Mouse (Mus musculus): ENCODE data around the gene Tbc1d10b. TPM values are rescaled to one million over a fixed set of nuclear protein-coding genes. Genes with fewer than 3 reads are reported as not detected.
A peak's percentile ranks its signal among the peaks of the same experiment; 100 is the strongest.

Gene Tbc1d10b
- total RNA-seq, 2 experiments from 2014 or later, result 27.0 to 59.8 TPM

DNA sequence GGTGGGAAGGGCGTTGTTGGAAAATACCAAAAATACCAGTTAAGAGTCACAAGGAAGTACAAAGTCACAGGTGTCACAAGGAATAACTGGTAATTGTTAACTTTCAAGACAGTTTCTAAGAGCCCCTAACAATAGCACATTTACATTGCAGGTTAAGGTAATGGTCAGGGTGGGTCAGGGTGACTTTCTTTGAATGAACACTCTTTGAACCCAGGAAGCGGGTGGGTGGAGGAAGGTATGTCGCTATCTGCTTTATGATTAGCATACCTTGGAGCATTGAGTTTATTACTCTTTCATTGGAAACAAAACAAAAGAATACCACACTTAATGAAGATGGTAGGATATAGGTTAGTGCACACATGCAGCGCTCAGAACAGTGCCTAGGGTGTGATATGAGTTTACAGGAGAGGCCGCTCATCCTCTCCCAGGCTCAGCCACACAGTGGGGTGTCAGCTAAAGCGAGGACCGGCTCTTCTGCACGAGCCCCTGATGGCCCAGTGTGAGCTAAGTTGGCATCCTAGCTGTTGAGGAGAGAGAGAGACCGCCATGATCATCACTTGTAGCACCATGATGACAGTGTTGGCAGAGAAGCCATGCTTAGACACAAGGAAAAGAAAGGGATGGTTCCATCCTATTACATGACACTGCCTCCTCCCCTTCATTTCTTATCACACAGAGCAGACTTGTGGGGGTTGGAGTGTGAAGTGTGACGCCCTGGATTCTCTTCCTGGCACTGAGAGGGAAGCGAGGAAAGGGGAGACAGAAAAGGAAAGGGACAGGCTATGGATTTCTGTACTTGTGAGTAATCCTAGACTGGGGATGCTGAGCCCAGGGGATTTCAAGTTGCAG is 17.1 kb upstream of the Tbc1d10b start:
- ATAC-seq (ENCODE audit: poor library complexity, severe bottlenecking), result no peak

DNA sequence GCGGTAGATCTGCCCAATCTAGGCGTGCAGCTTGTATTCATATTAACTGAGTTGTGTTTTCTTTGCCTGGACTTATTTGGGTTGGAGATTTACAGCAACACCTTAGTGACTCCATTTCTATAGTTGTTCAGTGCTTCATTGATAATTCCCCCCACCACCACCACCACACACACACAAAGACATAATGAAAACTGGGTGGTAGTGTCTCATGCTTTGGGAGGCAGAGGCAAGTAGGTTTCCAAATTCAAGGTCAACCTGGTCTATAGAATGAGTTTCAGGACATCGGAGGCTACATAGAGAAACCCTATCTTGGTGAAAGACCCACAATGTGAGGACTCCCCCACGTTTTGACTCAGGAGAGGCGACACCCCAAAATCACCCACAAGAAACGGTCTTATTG is 16.3 kb upstream of the Tbc1d10b start:
- ATAC-seq (ENCODE audit: poor library complexity, severe bottlenecking), result no peak

DNA sequence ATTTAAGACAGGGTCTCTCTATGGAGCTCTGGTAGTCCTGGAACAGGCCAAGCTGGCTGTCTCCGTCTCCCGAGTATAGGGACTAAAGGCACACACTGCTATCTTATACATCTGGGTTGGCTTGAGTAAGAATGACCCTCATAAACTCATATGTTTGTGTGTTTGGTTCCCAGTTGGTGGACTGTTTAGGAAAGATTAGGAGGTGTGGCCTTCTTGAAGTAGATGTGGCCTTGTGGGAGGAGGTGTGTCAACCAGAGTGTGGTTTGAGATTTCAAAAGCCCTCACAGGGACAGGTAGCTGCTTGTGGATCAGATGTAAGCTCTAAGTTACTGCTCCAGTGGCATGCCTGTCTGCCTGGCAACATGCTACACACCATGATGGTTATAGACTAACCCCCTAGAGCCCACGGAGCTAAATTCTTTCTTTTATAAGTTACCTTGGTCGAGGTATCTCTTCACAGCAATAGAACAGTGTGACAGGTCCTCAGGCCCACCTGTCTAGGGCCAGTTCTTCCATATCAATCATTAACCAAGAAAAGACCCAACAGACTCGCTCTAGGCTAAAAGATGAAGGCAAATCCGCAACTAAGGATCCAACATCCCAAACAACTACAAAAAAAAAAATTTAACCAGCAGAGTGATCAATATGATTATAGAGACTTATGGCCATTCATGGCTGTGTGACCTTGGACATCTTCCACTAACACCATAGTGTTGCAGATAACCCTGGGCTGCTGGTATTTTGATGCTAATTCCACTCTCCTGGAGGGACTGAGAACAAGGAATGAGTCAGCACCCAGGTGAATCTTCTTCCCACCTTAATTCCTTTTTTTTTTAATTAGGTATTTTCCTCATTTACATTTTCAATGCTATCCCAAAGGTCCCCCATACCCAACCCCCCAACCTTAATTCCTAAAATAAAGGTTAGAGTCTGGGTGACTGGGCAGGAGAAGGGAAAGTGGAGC is 15.5 kb upstream of the Tbc1d10b start:
- ATAC-seq (ENCODE audit: poor library complexity, severe bottlenecking), result no peak

DNA sequence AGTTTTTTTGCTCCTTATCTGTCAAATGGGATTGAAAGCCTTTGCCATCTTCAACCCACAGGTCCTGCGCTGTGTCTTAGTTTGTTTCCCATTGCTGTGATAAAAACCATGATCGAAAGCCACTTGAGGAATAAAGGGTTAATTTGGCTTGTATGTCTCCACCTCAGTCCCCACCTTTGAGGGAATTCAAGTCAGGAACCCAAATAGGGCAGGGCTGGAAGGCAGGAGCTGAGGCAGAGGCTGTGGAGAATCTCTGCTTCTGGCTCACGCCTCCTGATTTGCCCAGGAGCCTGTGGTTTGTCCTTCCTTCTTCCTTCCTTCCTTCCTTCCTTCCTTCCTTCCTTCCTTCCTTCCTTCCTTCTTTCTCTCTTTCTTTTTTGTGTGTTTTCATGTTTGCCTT is 14.8 kb upstream of the Tbc1d10b start:
- no peak for ATAC-seq (ENCODE audit: poor library complexity, severe bottlenecking)

DNA sequence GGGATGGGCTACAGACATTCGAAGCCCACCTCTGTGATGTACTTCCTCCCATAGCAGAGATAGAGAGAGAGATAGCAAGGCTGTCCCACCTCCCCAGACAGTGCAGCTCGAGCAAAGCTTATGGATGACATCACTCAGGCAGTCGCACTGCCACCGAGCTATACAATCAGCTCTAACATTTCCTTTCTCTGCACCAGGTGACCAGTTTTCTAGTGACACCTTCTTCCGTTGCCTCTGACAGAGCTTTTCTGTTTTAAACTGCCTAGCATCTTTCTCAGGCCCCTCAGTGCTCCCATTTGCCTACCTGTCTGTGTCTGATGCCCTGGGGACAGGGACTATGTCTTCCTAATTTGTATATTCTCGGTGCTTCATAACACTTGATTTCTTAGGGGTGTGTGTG is 12.2 kb upstream of the Tbc1d10b start:
- no peak for ATAC-seq (ENCODE audit: poor library complexity, severe bottlenecking)

DNA sequence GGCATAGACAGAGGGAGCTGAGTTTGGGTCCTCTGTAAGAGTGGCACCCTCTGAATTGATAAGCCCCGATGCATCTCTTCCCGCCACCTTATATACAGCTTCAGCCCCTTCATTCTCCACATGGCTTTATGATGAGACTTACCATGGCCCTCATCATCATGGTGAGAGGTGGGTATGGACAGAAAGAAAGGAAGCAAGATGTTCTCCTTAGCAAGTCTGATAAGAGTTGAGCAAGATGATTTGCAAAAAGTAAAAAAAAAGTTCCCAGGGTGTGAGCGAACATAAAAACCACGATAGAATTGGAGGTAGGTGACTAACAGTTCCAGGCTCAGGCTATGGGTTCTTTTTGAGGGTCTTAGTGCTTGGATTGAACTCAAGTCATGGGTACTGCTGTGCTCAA is 10.4 kb upstream of the Tbc1d10b start:
- peak; percentile 20; the same call in 1 of the 2 replicates for ATAC-seq (ENCODE audit: poor library complexity, severe bottlenecking)

DNA sequence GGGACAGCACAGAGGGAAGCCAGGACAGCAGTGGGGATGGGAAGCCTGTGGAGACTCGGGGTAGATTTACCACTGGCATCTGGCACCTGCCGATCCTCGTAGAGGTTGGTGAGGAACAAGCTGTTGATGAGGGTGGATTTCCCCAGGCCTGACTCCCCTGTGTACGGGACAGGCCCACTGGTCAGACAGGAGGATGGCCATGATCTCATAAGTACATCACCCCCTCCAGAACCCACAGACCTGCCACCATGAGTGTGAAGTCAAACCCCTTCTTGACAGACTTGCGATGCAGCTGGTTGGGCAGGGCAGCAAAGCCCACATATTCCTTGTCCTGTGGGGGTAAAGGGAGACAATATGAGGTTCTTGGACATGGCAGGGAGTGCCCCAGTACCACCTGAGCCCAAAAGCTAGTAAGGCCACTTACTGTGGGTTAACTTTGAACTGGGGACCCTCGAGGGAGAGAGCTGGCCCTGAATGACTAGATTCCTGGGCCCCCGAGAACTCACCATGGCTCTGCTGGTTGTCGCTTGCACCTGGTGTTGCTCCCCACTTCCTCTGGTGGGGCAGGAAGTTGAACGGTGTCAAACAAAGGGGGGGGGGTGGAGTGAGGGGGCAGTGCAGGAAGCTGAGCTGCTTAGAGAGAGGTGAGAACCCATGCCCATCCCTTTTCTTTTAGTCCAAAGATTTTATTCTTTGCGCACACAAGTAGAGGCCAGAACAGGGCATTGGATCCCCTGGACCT is 9.8 kb upstream of the Tbc1d10b start:
- peak; percentile 76 for ATAC-seq (ENCODE audit: poor library complexity, severe bottlenecking)

DNA sequence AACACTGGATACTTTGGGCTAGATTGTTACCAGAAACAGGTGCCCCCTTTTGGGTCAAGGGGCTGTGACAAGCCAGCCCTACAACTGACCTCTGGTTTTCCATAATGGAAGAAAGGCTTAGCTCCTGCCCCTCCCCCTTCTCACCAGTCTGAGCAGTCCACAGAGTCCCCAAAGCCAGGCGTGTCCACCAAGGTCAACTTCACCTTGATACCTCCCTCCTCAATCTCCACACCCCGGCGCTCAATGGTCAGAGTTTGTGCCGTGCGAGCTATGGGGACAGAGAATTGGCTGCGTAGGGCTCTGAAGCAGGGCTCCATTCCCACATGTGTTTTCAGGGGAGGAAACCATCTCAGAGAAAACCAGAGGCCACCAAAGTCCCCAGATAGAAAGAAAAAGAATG is 9.2 kb upstream of the Tbc1d10b start:
- no peak for ATAC-seq (ENCODE audit: poor library complexity, severe bottlenecking)

DNA sequence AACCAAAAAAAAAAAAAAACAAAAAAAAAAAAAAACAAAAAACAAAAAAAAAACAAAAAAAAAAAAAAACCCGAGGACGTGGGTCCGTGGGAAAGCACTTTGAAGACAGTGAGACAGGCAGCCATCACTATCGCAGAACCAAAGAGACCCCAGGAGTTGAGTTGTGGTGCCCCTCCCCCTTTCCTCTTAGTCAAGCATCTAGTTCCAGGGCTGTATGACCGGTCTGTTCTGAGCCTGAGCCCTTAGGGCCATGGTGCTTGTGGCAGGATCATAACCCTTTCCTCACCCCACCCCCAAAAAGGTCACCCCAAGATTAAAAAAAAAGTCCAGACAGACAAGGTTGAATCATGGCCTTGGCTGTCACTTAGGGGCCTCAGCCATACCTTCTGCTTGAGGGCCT is 8.0 kb upstream of the Tbc1d10b start:
- no peak for ATAC-seq (ENCODE audit: poor library complexity, severe bottlenecking)

DNA sequence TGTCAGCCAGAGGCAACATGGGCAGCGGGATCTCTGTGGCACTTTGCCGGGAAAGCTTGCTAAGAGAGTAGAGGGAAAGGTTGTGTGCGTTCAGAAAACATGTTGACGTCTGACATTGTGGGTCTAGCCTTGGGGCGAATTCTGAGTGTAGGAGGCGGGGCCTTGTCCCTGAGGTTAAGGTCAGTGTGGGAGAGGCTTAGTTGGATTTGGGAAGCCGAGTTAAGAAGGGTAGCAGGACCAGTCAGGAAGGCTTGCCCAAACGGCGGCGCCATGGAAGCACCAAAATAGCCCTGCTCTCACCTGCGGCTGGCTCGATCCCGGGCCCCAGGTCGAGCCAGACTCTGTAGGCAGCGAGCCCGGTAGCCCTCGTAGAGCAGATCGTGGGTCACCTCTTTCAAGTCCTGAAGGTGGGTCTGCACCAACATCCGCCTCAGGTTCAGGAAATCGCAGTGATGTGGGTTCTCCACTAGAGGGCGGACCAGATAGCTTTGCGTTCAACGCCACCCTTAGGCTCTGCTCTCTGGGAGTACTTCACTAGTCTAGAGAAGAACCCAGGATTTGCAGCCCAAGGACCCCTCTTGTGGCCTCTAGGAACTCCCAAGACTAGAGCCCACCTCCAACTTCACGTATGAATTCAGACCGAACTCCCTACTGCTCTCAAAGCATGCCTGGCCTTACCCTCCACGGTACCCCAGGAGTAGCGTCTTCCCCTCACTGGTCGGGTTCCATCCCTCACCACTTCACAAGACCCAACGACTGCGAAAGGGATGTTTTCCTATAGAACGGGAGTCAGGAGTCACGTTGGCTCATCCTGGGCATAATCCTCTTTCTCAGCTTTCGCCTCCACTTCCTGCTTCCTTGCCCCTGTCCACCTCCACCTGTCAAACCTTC is 7.0 kb upstream of the Tbc1d10b start:
- ATAC-seq (ENCODE audit: poor library complexity, severe bottlenecking), result peak; percentile 69

DNA sequence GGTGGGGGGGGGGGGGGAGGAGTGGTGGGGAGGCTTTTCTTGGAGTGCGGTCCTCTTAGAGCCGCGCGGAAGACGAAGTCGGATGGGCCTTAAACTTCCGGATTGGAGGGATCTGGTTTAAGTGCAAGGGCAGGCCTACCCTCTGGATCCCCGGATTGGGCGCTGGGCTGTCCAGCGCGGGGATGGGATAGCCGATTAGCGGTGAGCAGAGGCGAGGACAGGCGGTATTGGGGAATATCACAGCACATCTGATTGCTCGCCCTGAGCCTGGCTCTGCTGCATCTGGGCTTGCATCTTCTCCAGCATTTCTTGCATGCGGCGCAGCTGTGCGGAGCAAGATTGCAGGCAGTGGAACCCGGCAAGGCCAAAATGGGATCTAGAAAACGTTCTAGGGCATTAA is 6.3 kb upstream of the Tbc1d10b start:
- no peak for ATAC-seq (ENCODE audit: poor library complexity, severe bottlenecking)

DNA sequence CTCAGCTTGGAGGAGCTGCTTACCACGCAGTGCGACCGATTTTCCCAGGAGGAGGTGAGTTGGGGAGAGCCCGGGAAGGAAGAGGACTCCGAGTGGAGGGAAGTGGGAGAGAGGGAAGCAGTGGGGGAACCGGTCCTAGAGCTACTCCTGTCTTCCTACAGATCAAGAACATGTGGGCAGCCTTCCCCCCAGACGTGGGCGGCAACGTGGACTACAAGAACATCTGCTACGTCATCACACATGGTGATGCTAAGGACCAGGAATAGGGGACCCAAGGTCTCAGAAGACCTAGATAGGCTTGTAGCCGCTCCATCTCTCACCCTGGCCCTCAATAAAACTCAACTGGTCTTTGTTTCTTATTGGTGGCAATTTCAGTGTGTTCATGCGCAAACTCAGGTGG is 5.7 kb upstream of the Tbc1d10b start:
- no peak for ATAC-seq (ENCODE audit: poor library complexity, severe bottlenecking)

DNA sequence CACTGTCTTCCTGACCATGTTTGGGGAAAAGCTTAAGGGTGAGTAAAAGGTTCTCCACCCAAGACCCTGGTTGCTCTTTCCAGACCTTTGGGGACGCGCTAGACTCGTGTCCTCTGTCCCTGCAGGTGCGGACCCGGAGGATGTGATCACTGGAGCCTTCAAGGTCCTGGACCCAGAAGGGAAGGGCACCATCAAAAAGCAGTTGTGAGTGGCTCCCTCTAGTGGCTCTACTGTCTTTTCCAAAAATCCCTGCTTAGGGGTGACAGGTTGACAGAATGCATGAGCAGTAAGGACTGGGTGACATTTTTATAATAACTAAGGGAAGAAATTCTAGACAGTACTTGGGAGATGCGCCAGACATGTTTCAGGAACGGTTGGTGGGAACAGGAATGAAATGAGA is 5.2 kb upstream of the Tbc1d10b start:
- ATAC-seq (ENCODE audit: poor library complexity, severe bottlenecking), result no peak

DNA sequence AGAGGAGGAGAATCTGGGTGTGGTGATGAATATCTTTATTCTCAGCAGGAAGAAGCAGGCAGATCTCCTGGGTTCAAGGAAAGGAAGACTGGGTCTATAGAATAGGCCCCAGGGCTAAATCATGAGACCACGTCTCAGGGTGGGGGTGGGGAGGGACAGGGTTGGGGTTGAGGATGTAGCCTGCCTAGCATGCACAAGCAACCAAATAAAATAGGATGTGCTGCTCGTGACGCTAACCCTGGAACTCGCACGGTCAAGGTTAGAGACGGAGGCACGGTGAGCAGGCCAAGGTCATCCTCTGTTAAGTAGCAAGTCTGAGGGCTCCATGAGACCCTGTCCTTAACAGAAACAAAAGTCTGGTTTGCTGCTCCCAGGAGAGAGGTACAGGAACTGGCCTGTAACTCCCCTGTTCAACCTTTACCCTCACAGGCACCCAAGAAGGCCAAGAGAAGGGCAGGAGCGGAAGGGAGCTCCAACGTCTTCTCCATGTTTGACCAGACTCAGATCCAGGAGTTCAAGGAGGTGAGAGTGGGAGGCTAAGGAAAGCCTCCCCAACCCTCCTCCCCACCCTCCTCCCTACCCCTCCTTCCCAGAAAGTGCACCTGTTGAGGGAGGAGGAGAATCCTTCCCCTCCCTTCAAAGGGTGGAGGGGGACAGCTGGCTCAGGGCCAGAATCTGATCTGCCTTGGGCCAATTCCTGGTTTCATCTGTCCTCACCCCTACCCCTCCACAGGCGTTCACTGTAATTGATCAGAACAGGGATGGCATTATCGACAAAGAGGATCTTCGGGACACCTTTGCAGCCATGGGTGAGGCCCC is 4.4 kb upstream of the Tbc1d10b start:
- no peak for ATAC-seq (ENCODE audit: poor library complexity, severe bottlenecking)

DNA sequence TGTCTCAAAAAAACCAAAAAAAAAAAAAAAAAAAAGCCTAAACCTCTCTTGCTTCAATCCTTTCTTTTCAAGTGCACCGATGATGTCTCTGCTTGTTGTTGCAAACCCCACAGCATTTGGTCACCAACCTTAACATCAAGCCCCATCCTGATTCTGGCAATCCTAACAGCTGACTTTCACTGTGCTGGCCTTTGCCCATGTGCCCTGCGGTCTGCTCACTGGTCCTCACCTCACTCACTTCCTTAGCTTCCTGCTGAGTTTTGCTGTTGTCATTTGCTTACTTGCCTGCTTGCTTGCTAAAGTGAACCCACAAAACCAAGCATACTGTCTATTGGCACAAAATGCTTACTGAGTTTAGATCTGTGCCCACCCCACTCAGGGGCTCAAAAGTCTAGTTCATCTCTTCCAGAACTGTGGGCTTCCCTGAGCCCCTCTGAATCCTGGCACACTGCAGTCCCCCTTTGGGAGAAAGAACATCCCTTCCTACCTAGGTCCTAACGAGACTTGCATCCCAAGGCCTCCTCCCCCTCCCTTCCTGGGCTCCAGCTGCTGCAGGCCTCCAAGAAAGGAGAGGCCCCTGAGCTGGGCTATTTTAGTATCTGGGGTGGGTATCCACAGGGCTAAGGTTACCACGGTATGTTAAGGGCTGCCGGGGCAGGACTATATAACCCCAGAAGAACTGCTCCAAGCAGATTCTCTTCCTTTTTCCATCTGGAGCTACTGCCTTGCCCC is 2.9 kb upstream of the Tbc1d10b start:
- no peak for ATAC-seq (ENCODE audit: poor library complexity, severe bottlenecking)

DNA sequence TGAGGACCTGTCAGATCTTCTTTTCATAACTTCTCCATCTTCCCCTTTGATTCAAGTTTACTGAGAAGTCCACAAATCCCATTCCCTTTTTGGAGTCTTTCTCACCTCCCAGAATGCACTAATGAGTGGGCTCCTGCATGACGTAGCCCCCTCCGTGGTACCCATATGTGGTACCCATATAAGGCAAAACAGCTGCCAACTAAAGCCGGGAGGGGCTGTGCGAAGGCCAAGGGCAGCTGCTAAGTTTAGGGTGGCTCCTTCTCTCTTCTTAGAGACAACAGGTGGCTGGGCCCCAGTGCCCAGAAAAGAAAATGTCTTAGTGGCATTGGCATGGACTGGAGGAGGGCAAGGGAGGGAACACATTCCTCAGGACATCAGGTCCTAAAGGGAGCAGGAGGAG is 2.0 kb upstream of the Tbc1d10b start:
- ATAC-seq (ENCODE audit: poor library complexity, severe bottlenecking), result no peak

DNA sequence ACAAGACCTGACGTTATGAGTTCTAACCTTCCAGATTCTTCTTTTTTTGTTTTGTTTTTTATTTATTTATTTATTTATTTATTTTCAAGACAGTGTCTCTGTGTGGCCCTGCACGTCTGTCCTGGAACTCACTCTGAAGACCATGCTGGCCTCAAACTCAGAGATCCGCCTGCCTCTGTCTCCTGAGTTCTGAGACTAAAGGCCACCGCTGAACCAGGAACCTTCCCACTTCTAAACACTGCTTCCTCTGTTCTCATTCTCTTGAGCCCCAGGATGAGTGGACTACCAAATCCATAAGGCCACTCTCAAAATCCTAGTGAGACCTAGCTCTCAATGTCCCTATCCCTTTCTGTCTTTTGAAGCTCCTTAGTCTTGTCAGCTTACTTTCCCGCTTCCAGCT is 1.6 kb upstream of the Tbc1d10b start:
- no peak for ATAC-seq (ENCODE audit: poor library complexity, severe bottlenecking)

DNA sequence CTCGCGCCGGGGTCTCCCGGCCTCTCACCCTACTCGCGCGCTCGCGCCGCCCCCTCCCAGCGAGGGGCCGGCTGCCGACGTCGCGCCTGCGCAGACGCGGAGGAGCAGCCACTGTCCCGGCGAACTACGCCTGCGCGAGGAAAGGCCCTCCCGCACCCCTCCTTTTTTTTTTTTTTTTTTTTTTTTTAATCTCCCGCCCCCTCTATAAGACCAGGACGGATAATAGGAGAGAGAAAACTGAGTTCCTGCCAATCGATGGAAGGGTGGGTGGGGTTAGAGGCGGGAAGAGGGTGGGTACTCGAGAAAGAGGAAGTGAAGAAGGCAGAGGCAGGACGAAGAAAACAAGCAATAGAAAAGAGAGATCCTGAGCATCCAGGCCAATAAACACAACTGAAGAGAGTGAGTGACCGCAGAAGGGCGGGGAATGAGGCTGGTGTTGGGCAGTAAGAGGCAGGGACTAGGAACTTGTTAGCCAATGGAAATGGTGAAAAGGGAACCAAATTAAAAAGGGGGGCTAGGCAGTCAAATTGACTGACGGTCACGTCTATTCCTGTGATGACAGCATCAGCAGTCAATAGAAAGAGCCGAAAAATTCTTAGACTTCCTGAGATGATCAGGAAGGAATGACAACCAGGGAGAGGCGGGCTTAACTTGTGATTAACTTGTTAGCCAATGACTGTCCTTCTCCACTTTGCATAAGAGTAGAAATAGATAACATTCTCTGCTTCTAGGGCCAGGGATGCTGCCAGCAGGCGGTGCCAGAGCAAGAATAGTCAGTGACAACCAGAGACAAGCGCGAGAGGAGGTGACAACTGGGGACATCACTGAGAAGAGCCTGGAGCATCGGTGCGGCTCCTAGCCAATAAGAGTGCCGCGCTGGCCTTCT is 528 bp upstream of the Tbc1d10b start, which contains the start of gene Mylpf:
TSS of gene Mylpf (plus strand) at position 338 of the 886 bp plus-strand sequence.
- ATAC-seq (ENCODE audit: poor library complexity, severe bottlenecking), result peak; percentile 77

Measured in megakaryocyte, adult 5-6 weeks (primary cell).